Mouse (Mus musculus) limb, embryonic 13.5 days (tissue): ENCODE data around the gene Abhd14a. TPM values are rescaled to one million over a fixed set of nuclear protein-coding genes. Genes with fewer than 3 reads are reported as not detected.

Source experiments
- ATAC-seq: fragments of 200-750 bp; cut with Nextera tagmentation; 2 replicates; pipeline ENCODE4 v1.8.0; 2017; ENCODE audit warnings: low read depth, moderate number of reproducible peaks, moderate TSS enrichment; ENCODE audit not compliant: low FRiP score
- H3K27ac ChIP-seq: fragments of 300-500 bp; sonication (generic); 2 replicates; pipeline ENCODE4 v1.5.1; 2015; ENCODE audit warnings: inconsistent platforms, mild to moderate bottlenecking, moderate library complexity
- H3K27me3 ChIP-seq: fragments of 300-500 bp; sonication (generic); 2 replicates; pipeline ENCODE4 v1.6.1; 2015; ENCODE audit warnings: mild to moderate bottlenecking, inconsistent platforms
- H3K36me3 ChIP-seq: fragments of 300-500 bp; sonication (generic); 2 replicates; pipeline ENCODE4 v1.6.1; 2015; ENCODE audit warnings: inconsistent platforms, mild to moderate bottlenecking, moderate library complexity
- H3K4me1 ChIP-seq: fragments of 300-500 bp; sonication (generic); 2 replicates; pipeline ENCODE4 v1.6.1; 2015; ENCODE audit warnings: inconsistent platforms
- H3K4me2 ChIP-seq: fragments of 300-500 bp; sonication (generic); replicated peaks from 2 replicates; pipeline ENCODE4 v1.6.1; 2015; ENCODE audit warnings: inconsistent platforms, mild to moderate bottlenecking, moderate library complexity
- H3K4me3 ChIP-seq: fragments of 300-500 bp; sonication (generic); 2 replicates; pipeline ENCODE4 v1.5.1; 2015; ENCODE audit warnings: moderate library complexity, mild to moderate bottlenecking, inconsistent platforms
- H3K9ac ChIP-seq: fragments of 300-500 bp; sonication (generic); 2 replicates; pipeline ENCODE4 v1.6.1; 2015; ENCODE audit warnings: mild to moderate bottlenecking, inconsistent platforms
- H3K9me3 ChIP-seq: fragments of 300-500 bp; sonication (generic); 2 replicates; pipeline ENCODE4 v1.6.1; 2016; ENCODE audit warnings: inconsistent platforms
- WGBS: fragments of 180-500 bp; shearing (Covaris S2); methylation state at CpG from one replicate; pipeline ENCODE4 v1.1.7; 2015; 5-methylcytosine and 5-hydroxymethylcytosine counted together
- polyA plus RNA-seq: library from polyadenylated mRNA; unstranded; fragments of >200 nt; fragmentation: Nextera tagmentation; extraction: Ambion mirVana; gene quantifications from 2 replicates; pipeline ENCODE4 v1.2.1, GENCODE M21; 2015

Gene Abhd14a
- polyA plus RNA-seq, 1 experiment from 2014 or later, result 75.5 TPM

DNA sequence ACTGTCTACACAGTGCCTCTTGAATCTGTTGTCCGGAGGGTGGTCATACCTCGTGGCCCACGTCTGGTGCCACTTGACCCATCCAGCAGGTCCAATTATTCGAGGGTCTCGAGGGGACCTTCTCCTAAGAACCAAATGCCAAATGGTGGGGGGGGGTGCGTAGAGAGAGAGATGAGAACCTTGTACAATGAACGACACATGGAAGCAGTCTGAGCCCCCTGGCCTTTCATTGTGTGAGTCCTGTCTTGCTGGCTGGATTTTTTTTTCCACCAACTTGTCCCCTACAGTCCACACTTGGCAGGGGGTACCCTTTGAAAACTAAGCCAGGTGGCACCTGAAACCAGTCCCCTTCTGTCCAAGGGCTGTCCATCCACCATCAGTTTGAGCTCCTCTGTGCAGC is 20.3 kb upstream of the Abhd14a start:
- peaks cover 12% of the 10 kb centered on the region; the same call in 1 of the 2 replicates for H3K27me3 ChIP-seq
- no peak overlapping the region for H3K9ac ChIP-seq
- peaks cover 19% of the 10 kb centered on the region for H3K4me1 ChIP-seq
- H3K27ac ChIP-seq, result no peak overlapping the region
- H3K9me3 ChIP-seq, result no peaks in the 10 kb centered on the region
- no peak for ATAC-seq
- no peak overlapping the region for H3K4me2 ChIP-seq
- peaks cover 14% of the 10 kb centered on the region for H3K36me3 ChIP-seq
- H3K4me3 ChIP-seq, result no peak overlapping the region
- WGBS, result 90% methylated on average over 7 of the region's 7 CpGs

DNA sequence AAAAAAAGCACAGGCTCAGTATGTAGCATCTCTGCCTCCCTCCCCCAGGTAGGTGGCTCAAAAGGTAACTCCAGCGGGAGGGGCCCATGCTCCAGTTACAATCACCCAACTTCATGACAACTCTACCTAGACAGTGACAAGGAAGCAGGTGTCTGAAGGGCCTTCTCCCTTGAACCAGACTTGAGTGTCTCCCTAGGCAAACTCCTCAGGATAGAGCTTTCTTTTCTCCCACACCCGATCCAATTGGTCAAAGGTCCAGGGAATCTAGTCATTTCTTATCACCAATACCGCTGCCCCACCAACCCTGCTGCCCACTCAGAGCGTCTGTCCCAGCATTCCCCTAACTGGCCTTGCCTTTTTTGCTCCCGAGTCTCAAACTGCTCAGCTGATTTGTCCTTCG is 19.2 kb upstream of the Abhd14a start:
- no peaks in the 10 kb centered on the region for H3K9me3 ChIP-seq
- peaks cover 17% of the 10 kb centered on the region for H3K4me1 ChIP-seq
- no peak overlapping the region for H3K27ac ChIP-seq
- ATAC-seq, result no peak
- 93% methylated on average over 6 of the region's 6 CpGs for WGBS
- H3K27me3 ChIP-seq, result peaks cover 12% of the 10 kb centered on the region; the same call in 1 of the 2 replicates
- no peak overlapping the region for H3K4me2 ChIP-seq
- H3K4me3 ChIP-seq, result no peak overlapping the region
- no peak overlapping the region for H3K9ac ChIP-seq
- peaks cover 24% of the 10 kb centered on the region for H3K36me3 ChIP-seq

DNA sequence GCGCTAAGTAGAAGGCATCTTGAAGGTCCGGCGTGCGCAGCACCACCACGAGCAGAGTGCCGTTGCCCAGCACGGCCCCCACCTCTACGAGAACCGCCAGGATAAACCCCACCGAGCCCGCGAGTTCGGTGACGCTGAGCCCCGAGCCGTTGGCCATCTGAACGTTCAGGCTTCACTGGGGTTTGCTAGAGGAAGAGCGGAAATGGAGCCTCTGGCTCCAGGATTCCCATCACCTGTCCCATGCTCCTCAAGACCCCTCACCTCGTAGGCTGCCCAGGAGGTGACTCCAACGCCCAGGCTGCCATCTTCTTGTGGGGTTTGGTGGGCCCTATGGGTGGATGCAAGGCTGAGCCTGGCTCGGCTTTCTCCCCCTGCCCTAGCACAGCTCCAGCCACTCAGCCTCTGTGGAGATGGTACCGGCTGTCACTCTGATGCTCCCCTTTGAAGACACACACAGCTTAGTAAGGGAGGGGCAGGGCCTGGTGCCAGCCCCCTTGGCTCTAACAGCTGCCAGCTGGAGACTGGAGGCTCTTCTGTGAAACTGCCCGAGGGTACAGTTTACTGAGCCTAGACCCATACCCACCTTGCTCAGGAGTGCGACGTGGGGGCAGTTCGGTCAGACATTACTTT is 18.2 kb upstream of the Abhd14a start, which contains the start of gene Gpr62:
TSS of gene Gpr62 (minus strand) at position 368 of the 630 bp plus-strand sequence.
- Histone ChIP-seq H3K9ac (peak within 1 kb of the TSS; percentile 82), H3K4me3 (peak within 1 kb of the TSS; percentile 65), H3K27ac (peak within 1 kb of the TSS; percentile 48; the same call in 1 of the 2 replicates), H3K9me3 (no peaks in the 10 kb centered on the region), H3K36me3 (peaks cover 34% of the 10 kb centered on the region), H3K4me2 (peak within 1 kb of the TSS; percentile 98), H3K27me3 (peaks cover 12% of the 10 kb centered on the region; the same call in 1 of the 2 replicates), H3K4me1 (peaks cover 14% of the 10 kb centered on the region)
- 28% methylated on average over 26 of the region's 26 CpGs for WGBS
- peak; percentile 17; the same call in 1 of the 2 replicates for ATAC-seq

DNA sequence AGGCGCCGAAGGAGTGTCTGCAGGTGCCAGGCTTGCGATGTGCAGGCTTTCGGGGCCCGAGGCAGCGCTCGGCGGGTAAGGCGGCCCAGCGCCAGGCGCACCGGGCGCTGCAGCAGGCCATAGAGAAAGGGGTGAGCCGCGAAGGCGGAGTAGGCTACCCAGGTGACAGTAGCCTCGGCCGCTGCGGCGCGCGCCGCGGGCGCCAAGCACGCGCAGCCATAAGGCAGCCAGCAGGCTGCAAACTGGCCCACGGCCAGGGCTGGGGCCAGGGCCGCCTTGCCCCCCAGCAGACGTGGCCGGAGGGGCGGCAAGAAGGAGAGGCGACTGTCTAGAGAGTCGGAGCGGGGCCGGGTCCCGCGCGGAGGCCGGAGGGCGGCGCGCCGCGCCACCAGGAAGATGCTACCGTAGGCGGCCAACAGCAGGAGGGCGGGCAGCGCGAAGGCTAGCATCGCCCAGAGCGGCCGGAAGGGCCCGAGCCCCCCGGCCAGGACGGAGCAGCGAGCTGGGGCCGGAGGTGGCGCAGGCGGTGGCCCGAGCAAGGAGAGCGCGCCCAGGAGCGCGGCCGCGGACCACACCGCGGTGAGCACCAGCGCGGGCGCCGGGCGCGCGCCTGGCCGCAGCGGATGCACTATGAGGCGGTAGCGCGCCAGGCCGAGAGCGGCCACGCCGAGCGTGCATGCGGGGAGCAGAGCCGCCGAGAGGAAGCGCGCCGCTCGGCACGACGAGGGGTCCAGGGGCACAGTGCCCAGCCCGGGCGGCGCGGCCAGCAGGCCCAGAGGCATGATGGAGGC is 17.5 kb upstream of the Abhd14a start:
- peak; percentile 70 for ATAC-seq
- Histone ChIP-seq H3K9me3 (no peaks in the 10 kb centered on the region), H3K9ac (peak overlapping the region; percentile 82), H3K27me3 (peaks cover 12% of the 10 kb centered on the region; the same call in 1 of the 2 replicates), H3K36me3 (peaks cover 42% of the 10 kb centered on the region), H3K4me2 (peak overlapping the region; percentile 98), H3K4me1 (peaks cover 17% of the 10 kb centered on the region), H3K4me3 (peak overlapping the region; percentile 65), H3K27ac (peak overlapping the region; percentile 48; the same call in 1 of the 2 replicates)
- WGBS, result 1% methylated on average over 94 of the region's 99 CpGs

DNA sequence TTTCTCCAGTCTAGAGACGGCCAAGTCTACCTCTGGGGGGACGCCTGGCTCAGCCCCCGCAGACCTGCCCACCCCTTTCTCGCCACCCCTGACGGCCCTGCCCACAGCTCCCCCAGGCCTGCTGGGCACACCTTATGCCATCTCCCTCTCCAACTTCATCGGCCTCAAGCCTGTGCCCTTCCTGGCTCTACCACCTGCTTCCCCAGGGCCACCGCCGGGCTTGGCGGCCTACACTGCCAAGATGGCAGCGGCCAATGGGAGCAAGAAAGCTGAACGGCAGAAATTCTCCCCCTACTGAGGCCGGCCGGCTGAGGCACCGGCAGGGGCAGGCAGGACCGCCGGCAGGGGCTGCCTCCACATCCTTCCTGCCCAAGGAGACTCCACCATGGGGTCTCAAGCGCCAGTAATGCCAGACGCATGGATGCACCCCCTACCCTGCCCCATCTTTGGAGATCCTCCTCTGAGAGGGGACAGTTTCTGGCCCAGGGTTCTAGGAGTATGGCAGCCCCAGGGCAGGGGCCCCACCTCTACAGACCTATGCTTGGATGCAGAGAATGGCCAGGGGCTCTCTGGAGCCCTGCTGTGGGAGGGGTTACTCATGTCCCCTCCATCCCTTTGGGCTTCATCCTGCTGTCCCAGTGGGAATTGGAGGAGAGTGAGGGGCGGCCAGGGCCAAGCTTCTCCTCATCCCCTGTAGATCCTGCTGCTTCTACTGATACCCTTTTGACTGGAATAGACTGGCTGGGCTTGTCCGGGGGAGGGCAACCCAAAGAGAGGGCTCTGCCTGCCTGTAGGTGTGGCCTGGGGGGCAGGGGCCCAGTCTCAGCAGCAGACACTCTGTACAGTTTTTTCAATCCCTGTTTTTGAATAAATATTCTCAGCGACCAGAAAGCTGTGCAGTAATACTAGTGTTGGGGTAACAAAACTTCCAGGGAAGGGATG is 15.9 kb upstream of the Abhd14a start:
- H3K4me3 ChIP-seq, result no peak overlapping the region
- no peak overlapping the region for H3K27ac ChIP-seq
- 88% methylated on average over 21 of the region's 21 CpGs for WGBS

DNA sequence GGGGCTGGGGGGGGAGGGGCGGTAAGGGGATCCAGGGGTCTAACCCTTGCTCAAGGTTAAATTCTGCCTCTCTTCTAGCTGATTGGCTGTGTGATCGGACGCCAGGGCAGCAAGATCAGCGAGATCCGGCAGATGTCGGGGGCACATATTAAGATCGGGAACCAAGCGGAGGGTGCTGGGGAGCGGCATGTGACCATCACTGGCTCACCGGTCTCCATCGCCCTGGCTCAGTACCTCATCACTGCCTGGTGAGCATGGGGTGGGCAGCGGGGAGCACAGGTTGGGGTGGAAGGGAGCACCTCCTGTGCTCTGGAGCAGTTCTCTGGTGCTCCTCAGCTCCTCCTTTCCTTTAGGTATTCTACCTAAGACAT is 14.9 kb upstream of the Abhd14a start:
- Histone ChIP-seq H3K4me1 (peaks cover 35% of the 10 kb centered on the region), H3K4me3 (no peak overlapping the region), H3K9ac (no peak overlapping the region), H3K27ac (no peak overlapping the region), H3K27me3 (peaks cover 12% of the 10 kb centered on the region; the same call in 1 of the 2 replicates), H3K36me3 (peaks cover 57% of the 10 kb centered on the region), H3K9me3 (no peaks in the 10 kb centered on the region), H3K4me2 (no peak overlapping the region)
- WGBS, result 92% methylated on average over 12 of the region's 12 CpGs
- ATAC-seq, result no peak

More for the DNA sequence above, 15.9 kb upstream of the Abhd14a start:
- ATAC-seq, result no peak
- H3K36me3 ChIP-seq, result peaks cover 49% of the 10 kb centered on the region
- no peak overlapping the region for H3K9ac ChIP-seq
- peaks cover 25% of the 10 kb centered on the region for H3K4me1 ChIP-seq
- no peak overlapping the region for H3K4me2 ChIP-seq
- H3K9me3 ChIP-seq, result no peaks in the 10 kb centered on the region
- H3K27me3 ChIP-seq, result peaks cover 12% of the 10 kb centered on the region; the same call in 1 of the 2 replicates

DNA sequence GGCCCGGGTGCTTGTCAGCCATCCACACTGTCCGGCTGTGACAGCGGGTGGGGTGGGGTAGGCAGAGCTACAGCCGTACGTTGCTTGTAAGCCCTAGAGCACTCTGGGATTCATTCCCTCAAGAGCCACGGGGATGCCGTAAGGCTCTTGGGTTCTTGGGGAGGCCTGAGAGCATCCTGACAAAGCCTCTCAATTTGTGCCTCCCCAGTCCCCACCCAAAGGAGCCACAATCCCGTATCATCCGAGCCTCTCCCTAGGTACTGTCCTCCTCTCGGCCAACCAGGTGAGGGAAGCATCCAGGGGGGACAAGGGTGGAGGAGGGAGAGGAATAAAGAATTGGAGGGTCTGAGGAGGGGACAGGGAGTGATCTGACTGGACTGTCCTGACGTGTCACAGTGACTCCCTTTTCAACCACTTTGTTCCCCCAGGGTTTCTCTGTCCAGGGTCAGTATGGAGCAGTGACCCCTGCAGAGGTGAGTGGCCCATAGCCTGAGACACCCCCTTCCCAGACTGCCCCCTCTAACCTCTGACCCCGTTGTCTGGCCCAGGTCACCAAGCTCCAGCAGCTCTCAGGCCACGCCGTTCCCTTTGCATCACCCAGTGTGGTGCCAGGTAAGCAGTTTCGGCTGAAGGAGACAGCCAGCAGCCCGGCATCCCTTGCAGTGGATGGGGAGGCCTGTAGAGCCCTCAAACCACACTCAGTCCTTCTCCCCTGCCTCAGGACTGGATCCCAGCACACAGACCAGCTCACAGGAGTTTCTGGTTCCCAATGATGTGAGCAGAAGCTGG is 14.4 kb upstream of the Abhd14a start:
- ATAC-seq, result no peak
- peaks cover 63% of the 10 kb centered on the region for H3K36me3 ChIP-seq

DNA sequence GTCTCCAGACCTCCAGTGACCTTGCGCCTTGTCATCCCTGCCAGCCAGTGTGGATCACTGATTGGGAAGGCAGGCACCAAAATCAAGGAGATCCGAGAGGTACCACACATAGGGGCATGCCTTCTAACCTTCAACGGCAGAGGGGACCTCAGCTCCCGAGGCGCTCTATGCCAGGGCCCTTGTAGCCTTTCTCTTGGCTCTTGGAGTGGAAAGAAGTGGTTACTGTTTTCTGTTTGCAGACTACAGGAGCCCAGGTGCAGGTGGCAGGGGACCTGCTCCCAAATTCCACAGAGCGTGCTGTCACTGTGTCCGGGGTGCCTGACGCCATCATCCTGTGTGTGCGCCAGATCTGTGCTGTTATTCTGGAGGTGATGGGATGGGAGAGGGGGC is 13.5 kb upstream of the Abhd14a start:
- no peak overlapping the region for H3K27ac ChIP-seq
- no peak for ATAC-seq
- 92% methylated on average over 9 of the region's 9 CpGs for WGBS
- no peak overlapping the region for H3K9ac ChIP-seq
- H3K4me3 ChIP-seq, result no peak overlapping the region
- H3K9me3 ChIP-seq, result no peaks in the 10 kb centered on the region
- no peak overlapping the region for H3K4me2 ChIP-seq
- peaks cover 66% of the 10 kb centered on the region for H3K36me3 ChIP-seq
- H3K4me1 ChIP-seq, result peaks cover 49% of the 10 kb centered on the region
- peaks cover 12% of the 10 kb centered on the region; the same call in 1 of the 2 replicates for H3K27me3 ChIP-seq

More for the DNA sequence above, 14.4 kb upstream of the Abhd14a start:
- WGBS, result 87% methylated on average over 16 of the region's 16 CpGs
- H3K9me3 ChIP-seq, result no peaks in the 10 kb centered on the region
- H3K27ac ChIP-seq, result no peak overlapping the region
- no peak overlapping the region for H3K4me2 ChIP-seq
- H3K4me3 ChIP-seq, result no peak overlapping the region
- peaks cover 12% of the 10 kb centered on the region; the same call in 1 of the 2 replicates for H3K27me3 ChIP-seq
- H3K9ac ChIP-seq, result no peak overlapping the region
- H3K4me1 ChIP-seq, result peaks cover 41% of the 10 kb centered on the region

DNA sequence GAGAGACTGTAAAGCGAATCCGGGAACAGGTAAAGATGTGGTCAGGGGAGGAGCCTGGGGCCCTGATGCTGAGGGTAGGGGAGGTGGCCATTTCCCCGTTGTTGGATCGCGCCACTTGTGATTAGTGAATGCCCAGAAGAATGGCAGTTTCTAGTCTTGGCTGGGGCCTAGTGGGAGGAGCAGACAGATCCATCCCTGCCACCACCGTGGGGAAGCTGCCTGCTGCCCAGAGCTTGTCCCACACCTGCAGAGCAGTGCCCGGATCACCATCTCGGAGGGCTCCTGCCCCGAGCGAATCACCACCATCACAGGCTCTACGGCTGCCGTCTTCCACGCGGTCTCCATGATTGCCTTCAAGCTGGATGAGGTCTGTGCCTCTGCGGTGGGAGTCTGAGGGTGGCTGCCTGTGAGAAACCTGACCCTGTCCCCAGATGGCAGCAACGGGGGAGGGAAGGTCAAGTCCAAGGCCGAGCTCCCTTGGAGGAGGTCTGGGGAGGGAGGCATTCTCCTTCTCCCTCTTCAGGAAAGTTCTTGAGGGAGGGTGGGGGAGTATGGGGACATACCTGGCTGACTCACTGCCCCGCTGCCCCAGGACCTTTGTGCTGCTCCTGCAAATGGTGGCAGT is 13.0 kb upstream of the Abhd14a start:
- no peaks in the 10 kb centered on the region for H3K9me3 ChIP-seq
- H3K27ac ChIP-seq, result no peak overlapping the region
- peaks cover 8% of the 10 kb centered on the region; the same call in 1 of the 2 replicates for H3K27me3 ChIP-seq
- no peak for ATAC-seq
- 70% methylated on average over 18 of the region's 18 CpGs for WGBS
- peaks cover 49% of the 10 kb centered on the region for H3K4me1 ChIP-seq
- no peak overlapping the region for H3K4me2 ChIP-seq
- H3K36me3 ChIP-seq, result peaks cover 66% of the 10 kb centered on the region
- H3K4me3 ChIP-seq, result no peak overlapping the region
- no peak overlapping the region for H3K9ac ChIP-seq

DNA sequence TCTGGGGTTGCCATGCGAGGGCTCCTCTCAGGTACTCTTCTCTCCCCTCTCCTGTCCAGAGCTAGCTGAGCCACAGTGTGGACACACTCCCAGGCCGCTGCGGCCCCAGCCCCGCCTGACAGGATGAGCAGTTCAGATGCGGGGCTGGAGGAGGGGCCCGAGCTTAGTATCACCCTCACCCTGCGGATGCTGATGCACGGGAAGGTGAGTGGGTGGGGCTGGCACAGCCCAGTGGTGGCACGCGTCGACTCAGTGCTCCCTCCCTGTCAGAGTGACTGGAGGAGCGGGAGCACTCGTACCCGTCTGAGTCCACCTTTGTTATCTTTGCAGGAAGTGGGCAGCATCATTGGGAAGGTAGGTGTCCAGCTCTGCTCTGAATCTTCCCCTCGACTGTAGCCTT is 12.5 kb upstream of the Abhd14a start:
- WGBS, result 83% methylated on average over 15 of the region's 15 CpGs
- peak overlapping the region; percentile 8; the same call in 1 of the 2 replicates for H3K9ac ChIP-seq
- H3K4me3 ChIP-seq, result no peak overlapping the region
- peaks cover 66% of the 10 kb centered on the region for H3K36me3 ChIP-seq
- peaks cover 7% of the 10 kb centered on the region; the same call in 1 of the 2 replicates for H3K27me3 ChIP-seq
- H3K9me3 ChIP-seq, result no peaks in the 10 kb centered on the region
- H3K27ac ChIP-seq, result no peak overlapping the region
- peaks cover 53% of the 10 kb centered on the region for H3K4me1 ChIP-seq
- H3K4me2 ChIP-seq, result no peak overlapping the region
- ATAC-seq, result no peak
